Mouse (Mus musculus) kidney, adult 2 months (tissue): ENCODE data around the gene Efcab7.

Experiments
- CTCF ChIP-seq: fragments of 200-500 bp; conservative IDR thresholded peaks from 2 replicates; pipeline ENCODE4 v1.5.1; 2011; ENCODE audit warnings: low read depth, mild to moderate bottlenecking, control low read depth, low read length, moderate library complexity, mixed read lengths; ENCODE audit not compliant: insufficient read depth, insufficient read length
- POLR2A ChIP-seq: fragments of 200-500 bp; IDR thresholded peaks from one replicate; pipeline ENCODE4 v1.6.1; 2011; ENCODE audit warnings: low read depth, low read length, control low read depth

DNA sequence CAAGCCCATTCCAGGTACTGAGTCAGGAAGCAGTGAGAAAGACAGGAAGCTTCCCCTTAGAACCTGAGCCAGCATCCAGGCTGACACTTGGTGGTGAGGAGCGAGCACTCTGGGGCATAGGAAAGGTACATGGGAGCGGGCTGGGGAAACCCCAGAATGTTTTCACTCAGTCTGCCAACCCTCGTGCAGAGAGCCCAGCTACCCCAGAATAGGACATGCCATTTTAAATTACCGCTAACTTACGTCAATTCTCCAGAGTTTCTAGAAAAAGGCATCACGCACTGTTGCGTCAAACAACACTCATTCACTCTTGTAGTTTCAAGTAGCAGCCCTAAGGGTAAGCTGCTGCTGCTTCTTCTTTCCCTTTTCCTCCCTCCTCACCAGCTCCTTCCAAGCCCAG is 116.0 kb downstream of the Efcab7 start:
- no peak for TF ChIP-seq CTCF
- TF ChIP-seq POLR2A = no peak
